23 mouse cellular contexts compared by ENCODE assay signal in the genomic region with DNA sequence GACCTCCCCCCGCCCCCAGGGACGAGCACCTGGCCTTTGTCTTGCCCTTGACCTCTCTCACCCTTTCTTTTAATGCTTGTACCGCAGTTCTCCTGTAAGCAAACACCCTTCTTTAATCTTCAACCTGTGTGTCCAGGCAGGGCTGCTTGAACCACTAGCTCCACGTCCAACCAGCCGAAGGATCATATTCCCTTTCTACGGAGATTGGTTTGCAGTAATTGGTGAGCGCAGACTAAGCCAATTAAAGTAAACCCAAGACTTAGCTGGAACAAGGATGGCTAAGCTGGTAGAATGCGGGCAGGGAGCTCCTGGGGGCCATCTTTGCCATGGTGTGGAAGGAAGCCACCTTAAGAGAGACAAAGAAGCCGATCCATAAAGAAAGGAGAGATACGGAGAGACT.
DNase-seq lines count a peak whose midpoint lies in the region; ATAC-seq and TF ChIP-seq lines count a peak whose summit lies in the region.
"Had no signal": no experiment of that assay in that cellular context is flagged by ENCODE, and none has a peak within 500 bp of the region (broad histone marks: within the 10 kb centered on the region; RNA-seq: fewer than 3 reads in every experiment).

No protein-coding gene starts in this region.

- no peak for TF ChIP-seq CTCF in hindbrain, postnatal 0 days (IDR thresholded peaks at IDR 0.05; ENCODE audit: low read depth)

- H3K4me1 ChIP-seq in hindbrain, embryonic 10.5 days (replicated peaks) = peaks cover 9% of the 10 kb centered on the region
- H3K4me1 ChIP-seq in hindbrain, postnatal 0 days (ENCODE audit: insufficient read depth, low read length) = no peaks in the 10 kb centered on the region
- peaks cover 22% of the 10 kb centered on the region for H3K4me1 ChIP-seq in lung, embryonic 15.5 days
- peaks cover 3% of the 10 kb centered on the region for H3K4me1 ChIP-seq in embryonic facial prominence, embryonic 11.5 days (ENCODE audit: control insufficient read depth, insufficient read depth, low read length)
- H3K4me1 ChIP-seq: forebrain, embryonic 12.5 days; hindbrain, embryonic 12.5 days; neural tube, embryonic 15.5 days had no signal

- H3K27me3 ChIP-seq in hindbrain, embryonic 10.5 days (ENCODE audit: insufficient read depth, poor library complexity, severe bottlenecking) = no peaks in the 10 kb centered on the region
- no peaks in the 10 kb centered on the region for H3K27me3 ChIP-seq in hindbrain, postnatal 0 days (ENCODE audit: insufficient read depth, low read length)
- no peaks in the 10 kb centered on the region for H3K27me3 ChIP-seq in lung, embryonic 15.5 days
- no peaks in the 10 kb centered on the region for H3K27me3 ChIP-seq in embryonic facial prominence, embryonic 11.5 days (ENCODE audit: control insufficient read depth, insufficient read depth, low read length)
- H3K27me3 ChIP-seq: forebrain, embryonic 12.5 days; heart, embryonic 13.5 days; hindbrain, embryonic 12.5 days; limb, embryonic 15.5 days; neural tube, embryonic 15.5 days had no signal

- ATAC-seq in hindbrain, postnatal 0 days = no peak
- no peak for ATAC-seq in lung, embryonic 15.5 days (ENCODE audit: borderline replicate concordance, extremely low read depth, low FRiP score, low TSS enrichment)
- ATAC-seq in embryonic facial prominence, embryonic 11.5 days (replicated peaks; ENCODE audit: insufficient number of reproducible peaks, low FRiP score, low TSS enrichment, low read depth) = no peak; the same call in 1 of the 2 replicates
- no peak for ATAC-seq in monocyte, adult 5-6 weeks (replicated peaks; ENCODE audit: insufficient number of reproducible peaks, low FRiP score, low TSS enrichment, poor library complexity, severe bottlenecking)
- ATAC-seq: midbrain, embryonic 16.5 days had no signal

- H3K4me2 ChIP-seq in hindbrain, postnatal 0 days (ENCODE audit: low read depth, low read length) = no peak overlapping the region
- no peak overlapping the region for H3K4me2 ChIP-seq in lung, embryonic 15.5 days
- H3K4me2 ChIP-seq in embryonic facial prominence, embryonic 11.5 days (ENCODE audit: low read depth, low read length) = no peak overlapping the region
- H3K4me2 ChIP-seq: forebrain, embryonic 12.5 days; heart, embryonic 13.5 days; hindbrain, embryonic 12.5 days; limb, embryonic 15.5 days; neural tube, embryonic 15.5 days had no signal

- H3K4me3 ChIP-seq in hindbrain, embryonic 10.5 days = no peak overlapping the region
- no peak overlapping the region for H3K4me3 ChIP-seq in hindbrain, postnatal 0 days (ENCODE audit: low read length)
- no peak overlapping the region for H3K4me3 ChIP-seq in lung, embryonic 15.5 days
- H3K4me3 ChIP-seq in embryonic facial prominence, embryonic 11.5 days (ENCODE audit: low read depth, low read length) = no peak overlapping the region
- H3K4me3 ChIP-seq: forebrain, embryonic 12.5 days; heart, embryonic 13.5 days; hindbrain, embryonic 12.5 days; limb, embryonic 15.5 days; neural tube, embryonic 15.5 days had no signal

- peak overlapping the region; percentile 35; the same call in 1 of the 2 replicates for H3K27ac ChIP-seq in hindbrain, embryonic 10.5 days
- H3K27ac ChIP-seq in hindbrain, postnatal 0 days = no peak overlapping the region
- peak overlapping the region; percentile 84 for H3K27ac ChIP-seq in lung, embryonic 15.5 days
- 0 out of 2 replicates have a peak overlapping the region, but pooled peaks have one; percentile 13 for H3K27ac ChIP-seq in embryonic facial prominence, embryonic 11.5 days (replicated peaks; ENCODE audit: low read depth, low read length)
- H3K27ac ChIP-seq: forebrain, embryonic 12.5 days; heart, embryonic 13.5 days; hindbrain, embryonic 12.5 days; limb, embryonic 15.5 days; liver, embryonic 14.5 days; neural tube, embryonic 15.5 days had no signal

- no peak overlapping the region for H3K9ac ChIP-seq in hindbrain, postnatal 0 days (replicated peaks; ENCODE audit: low read length)
- no peak overlapping the region for H3K9ac ChIP-seq in lung, embryonic 15.5 days
- no peak overlapping the region; the same call in 1 of the 2 replicates for H3K9ac ChIP-seq in embryonic facial prominence, embryonic 11.5 days (replicated peaks; ENCODE audit: low read length)
- H3K9ac ChIP-seq: forebrain, embryonic 12.5 days; heart, embryonic 13.5 days; hindbrain, embryonic 12.5 days; limb, embryonic 15.5 days; liver, embryonic 14.5 days; neural tube, embryonic 15.5 days had no signal

- 75% methylated on average over 10 of the region's 10 CpGs for WGBS in hindbrain, embryonic 10.5 days
- 94% methylated on average over 10 of the region's 10 CpGs for WGBS in hindbrain, postnatal 0 days
- WGBS in lung, embryonic 15.5 days = 69% methylated on average over 10 of the region's 10 CpGs
- WGBS in embryonic facial prominence, embryonic 11.5 days = 39% methylated on average over 10 of the region's 10 CpGs

- H3K36me3 ChIP-seq in hindbrain, embryonic 10.5 days = peaks cover 3% of the 10 kb centered on the region; the same call in 1 of the 2 replicates
- H3K36me3 ChIP-seq in hindbrain, postnatal 0 days (ENCODE audit: insufficient read depth, low read length) = no peaks in the 10 kb centered on the region
- no peaks in the 10 kb centered on the region for H3K36me3 ChIP-seq in lung, embryonic 15.5 days
- no peaks in the 10 kb centered on the region for H3K36me3 ChIP-seq in embryonic facial prominence, embryonic 11.5 days (replicated peaks; ENCODE audit: control insufficient read depth, insufficient read depth, low read depth, low read length)
- H3K36me3 ChIP-seq: forebrain, embryonic 12.5 days; heart, embryonic 13.5 days; hindbrain, embryonic 12.5 days; limb, embryonic 15.5 days; neural tube, embryonic 15.5 days had no signal

- peaks cover 4% of the 10 kb centered on the region; the same call in 1 of the 2 replicates for H3K9me3 ChIP-seq in hindbrain, embryonic 10.5 days
- H3K9me3 ChIP-seq in hindbrain, postnatal 0 days (ENCODE audit: low read length) = 0 out of 2 replicates have a peak, but pooled peaks cover 2% of the 10 kb centered on the region
- H3K9me3 ChIP-seq in lung, embryonic 15.5 days = peaks cover 2% of the 10 kb centered on the region; the same call in 1 of the 2 replicates
- H3K9me3 ChIP-seq in embryonic facial prominence, embryonic 11.5 days (replicated peaks; ENCODE audit: control insufficient read depth, low read length) = no peaks in the 10 kb centered on the region
- H3K9me3 ChIP-seq: heart, embryonic 13.5 days; limb, embryonic 15.5 days; neural tube, embryonic 15.5 days had no signal

- DNase-seq in hindbrain, embryonic 10.5 days (ENCODE audit: low spot score) = no peak
- DNase-seq in hindbrain, postnatal 0 days (ENCODE audit: low spot score) = no peak
- DNase-seq in lung, postnatal 36 days = no peak
- peak; percentile 49 for DNase-seq in embryonic facial prominence, embryonic 11.5 days (ENCODE audit: low spot score)
- DNase-seq in retina, postnatal 7 days (ENCODE audit: low read depth, low spot score) = peak; percentile 46
- DNase-seq: adrenal gland, postnatal 25 days; cerebellum, adult 9-11 months; gastrocnemius, postnatal 10 days; heart, adult 18-20 months; heart, postnatal 14 days; kidney, adult 18-20 months; layer of hippocampus, adult 9-11 months; lung, postnatal 14 days; right cerebral cortex, postnatal 14 days had no signal

Comparison
In these comparisons a context has a peak if more than half of its experiments do, and no peak if none do; other contexts are left out.
1. DNase-seq: peak in embryonic facial prominence, embryonic 11.5 days (single experiment) and retina, postnatal 7 days (single experiment); none in hindbrain, embryonic 10.5 days (single experiment), hindbrain, postnatal 0 days (single experiment) and lung, postnatal 36 days (single experiment).